Mouse (Mus musculus) liver, postnatal 0 days (tissue): Measurements from ENCODE around the gene Glrx3. TPM values are rescaled to one million over a fixed set of nuclear protein-coding genes. Genes with fewer than 3 reads are reported as not detected.

Experiments used
- ATAC-seq: fragments of 200-750 bp; cut with Nextera tagmentation; 2 replicates; pipeline ENCODE4 v1.8.0; 2017; ENCODE audit warnings: mild to moderate bottlenecking, moderate library complexity
- DNase-seq: peaks from one replicate; pipeline ENCODE4 v3.0.0-alpha.2; 2016
- H3K27ac ChIP-seq: fragments of 300-500 bp; sonication (generic); 2 replicates; pipeline ENCODE4 v1.5.1; 2014; ENCODE audit warnings: antibody characterized with exemption, moderate library complexity, mild to moderate bottlenecking, low read depth
- H3K27me3 ChIP-seq: fragments of 300-500 bp; sonication (generic); 2 replicates; pipeline ENCODE4 v1.6.1; 2014; ENCODE audit warnings: low read length, control low read depth, mixed read lengths; ENCODE audit not compliant: insufficient read depth
- H3K36me3 ChIP-seq: fragments of 300-500 bp; sonication (generic); replicated peaks from 2 replicates; pipeline ENCODE4 v1.6.1; 2014; ENCODE audit warnings: mild to moderate bottlenecking, control low read depth, low read length, moderate library complexity, mixed read lengths; ENCODE audit not compliant: insufficient read depth
- H3K4me1 ChIP-seq: fragments of 300-500 bp; sonication (generic); 2 replicates; pipeline ENCODE4 v1.6.1; 2014; ENCODE audit warnings: antibody characterized with exemption, mild to moderate bottlenecking, control low read depth; ENCODE audit not compliant: insufficient read depth
- H3K4me2 ChIP-seq: fragments of 300-500 bp; sonication (generic); 2 replicates; pipeline ENCODE4 v1.6.1; 2014; ENCODE audit warnings: low read depth, mild to moderate bottlenecking, low read length, moderate library complexity, mixed read lengths
- H3K4me3 ChIP-seq: fragments of 300-500 bp; sonication (generic); 2 replicates; pipeline ENCODE4 v1.5.1; 2014; ENCODE audit warnings: low read depth, low read length
- H3K9ac ChIP-seq: fragments of 300-500 bp; sonication (generic); replicated peaks from 2 replicates; pipeline ENCODE4 v1.6.1; 2014; ENCODE audit warnings: mild to moderate bottlenecking, moderate library complexity
- H3K9me3 ChIP-seq: fragments of 300-500 bp; sonication (generic); 2 replicates; pipeline ENCODE4 v1.6.1; 2016; ENCODE audit warnings: mild to moderate bottlenecking, control low read depth, low read length, mixed read lengths
- CTCF ChIP-seq: sonication (generic); IDR thresholded peaks from 2 replicates; pipeline ENCODE4 v1.5.1; 2016; ENCODE audit warnings: antibody characterized with exemption, low read depth
- EP300 ChIP-seq: IDR thresholded peaks from 2 replicates; pipeline ENCODE4 v1.6.1; 2016; ENCODE audit warnings: antibody characterized with exemption, low read depth, mild to moderate bottlenecking
- WGBS: fragments of 180-500 bp; shearing (Covaris S2); extraction: QIAGEN DNeasy Blood & Tissue Kit; methylation state at CpG from one replicate; pipeline ENCODE4 v1.1.7; 2014; ENCODE audit not compliant: insufficient replicate concordance; 5-methylcytosine and 5-hydroxymethylcytosine counted together
- polyA plus RNA-seq: library from polyadenylated mRNA; unstranded; fragments of >200 nt; fragmentation: Nextera tagmentation; extraction: Ambion mirVana; gene quantifications from 2 replicates; pipeline ENCODE4 v1.2.1, GENCODE M21; 2015

The Glrx3 gene
- polyA plus RNA-seq, result 70.3 and 70.6 TPM in 2 replicates

- peak within 1 kb of the TSS; percentile 79 for H3K27ac ChIP-seq
- ATAC-seq (peak; percentile 99), DNase-seq (peak; percentile 97)
- peak within 1 kb of the TSS; percentile 68 for H3K4me3 ChIP-seq
- TF ChIP-seq EP300 (no peak), CTCF (no peak)
- H3K9me3 ChIP-seq, result no peaks in the 10 kb centered on the region
- H3K4me2 ChIP-seq, result peak within 1 kb of the TSS; percentile 95
- H3K27me3 ChIP-seq, result no peaks in the 10 kb centered on the region
- peak within 1 kb of the TSS; percentile 88 for H3K9ac ChIP-seq
- under 1% methylated on average over 59 of the region's 69 CpGs for WGBS
- peaks cover 21% of the 10 kb centered on the region for H3K4me1 ChIP-seq
- no peaks in the 10 kb centered on the region for H3K36me3 ChIP-seq
These were observed at the start of gene Glrx3 for GRCm38 (mm10) chr7:137437440-137438178. TSS of gene Glrx3 (plus strand) at chr7:137437614.

- Histone ChIP-seq H3K9me3 (0 out of 2 replicates have a peak, but pooled peaks cover 2% of the 10 kb centered on the region), H3K4me1 (no peaks in the 10 kb centered on the region), H3K27me3 (no peaks in the 10 kb centered on the region), H3K9ac (no peak overlapping the region), H3K4me3 (no peak overlapping the region), H3K27ac (no peak overlapping the region), H3K4me2 (no peak overlapping the region), H3K36me3 (no peaks in the 10 kb centered on the region)
- TF ChIP-seq EP300 (no peak), CTCF (no peak)
- WGBS, result 85% methylated on average over 5 of the region's 5 CpGs
- no peak for DNase-seq
- no peak for ATAC-seq
These were observed 49.6 kb upstream of the Glrx3 start for GRCm38 (mm10) chr7:137387863-137388262.

DNA sequence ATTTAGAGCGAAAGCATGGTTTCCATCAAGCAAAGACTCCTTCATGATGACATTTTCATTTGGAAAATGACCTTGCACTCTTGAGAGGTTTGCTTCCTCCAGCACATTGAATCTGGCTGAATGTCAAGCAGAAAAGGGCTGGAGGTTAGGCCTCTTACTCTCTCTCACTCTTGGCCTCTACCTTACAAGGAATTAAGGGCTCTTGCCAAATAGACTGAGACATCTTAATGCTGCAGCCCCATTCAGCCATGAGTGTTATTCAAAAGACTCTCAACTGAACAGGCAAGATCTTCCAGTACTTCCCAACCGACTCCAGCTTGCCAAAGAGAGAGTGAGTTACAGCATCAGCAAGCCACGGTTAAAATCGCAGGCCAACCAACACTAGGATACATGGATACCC, 42.0 kb upstream of the Glrx3 start:
- Histone ChIP-seq H3K27ac (no peak overlapping the region), H3K27me3 (no peaks in the 10 kb centered on the region), H3K36me3 (no peaks in the 10 kb centered on the region), H3K9me3 (no peaks in the 10 kb centered on the region), H3K4me1 (no peaks in the 10 kb centered on the region), H3K9ac (no peak overlapping the region), H3K4me2 (no peak overlapping the region), H3K4me3 (no peak overlapping the region)
- TF ChIP-seq EP300 (no peak), CTCF (no peak)
- ATAC-seq (no peak), DNase-seq (no peak)
- 88% methylated on average over 4 of the region's 4 CpGs for WGBS

GRCm38 (mm10) chr7:137397361-137397910, 40.0 kb upstream of the Glrx3 start:
- Histone ChIP-seq H3K27ac (no peak overlapping the region), H3K4me1 (no peaks in the 10 kb centered on the region), H3K4me3 (no peak overlapping the region), H3K9me3 (no peaks in the 10 kb centered on the region), H3K27me3 (no peaks in the 10 kb centered on the region), H3K4me2 (no peak overlapping the region), H3K36me3 (no peaks in the 10 kb centered on the region), H3K9ac (no peak overlapping the region)
- 91% methylated on average over 8 of the region's 8 CpGs for WGBS
- TF ChIP-seq CTCF (no peak), EP300 (no peak)
- ATAC-seq, result no peak
- DNase-seq, result no peak

DNA sequence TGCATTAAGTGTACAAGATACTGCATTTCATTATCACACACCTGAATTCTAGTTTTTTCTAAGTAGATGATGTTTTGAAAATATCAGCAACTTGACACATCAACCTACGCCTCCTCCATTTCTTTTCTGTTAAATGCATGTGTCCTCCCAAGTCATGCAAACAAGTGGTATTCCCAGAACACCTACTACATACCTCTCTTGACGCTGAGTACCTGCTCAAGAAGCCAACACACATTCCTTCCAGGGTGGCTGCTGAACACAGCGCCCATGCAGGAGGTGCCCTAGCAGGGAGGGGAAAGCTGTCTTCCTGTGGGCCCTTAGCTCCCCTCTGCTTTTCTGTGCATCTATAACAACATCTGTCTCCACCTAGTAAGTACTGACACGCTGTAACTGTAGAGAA, 38.4 kb upstream of the Glrx3 start:
- ATAC-seq (no peak), DNase-seq (no peak)
- Histone ChIP-seq H3K4me3 (no peak overlapping the region), H3K27ac (no peak overlapping the region), H3K9me3 (no peaks in the 10 kb centered on the region), H3K36me3 (no peaks in the 10 kb centered on the region), H3K9ac (no peak overlapping the region), H3K4me2 (no peak overlapping the region), H3K4me1 (no peaks in the 10 kb centered on the region), H3K27me3 (no peaks in the 10 kb centered on the region)
- no peak for TF ChIP-seq EP300
- WGBS, result 86% methylated on average over 4 of the region's 4 CpGs

- TF ChIP-seq CTCF (no peak), EP300 (no peak)
- no peak for DNase-seq
- Histone ChIP-seq H3K36me3 (no peaks in the 10 kb centered on the region), H3K4me2 (no peak overlapping the region), H3K4me1 (peaks cover 8% of the 10 kb centered on the region), H3K9ac (no peak overlapping the region), H3K27ac (no peak overlapping the region), H3K27me3 (no peaks in the 10 kb centered on the region), H3K9me3 (no peaks in the 10 kb centered on the region), H3K4me3 (no peak overlapping the region)
- 73% methylated on average over 2 of the region's 2 CpGs for WGBS
- ATAC-seq, result no peak
These were observed 33.3 kb upstream of the Glrx3 start for GRCm38 (mm10) chr7:137404146-137404545.
